Mouse (Mus musculus) lung, adult 2 months (tissue): ENCODE measurements at regions not wholly inside any gene's neighbourhood (a gene's known extent, or its start where the extent isn't known, plus 50 kb on each side); places are given as distances from the start of the nearest gene placed in this dataset.
"Not testable (repeated sequence)": the region's sequence is repeated elsewhere in the genome, so short reads cannot be mapped to it uniquely, and the experiment has no call there.

Experiments used
- DNase-seq: peaks from one replicate; pipeline ENCODE4 v3.0.0; 2022
- H3K4me1 ChIP-seq: fragments of 200-500 bp; 2 replicates; pipeline ENCODE4 v1.6.1; 2011; ENCODE audit warnings: low read length; ENCODE audit not compliant: control insufficient read depth, insufficient read depth
- H3K4me3 ChIP-seq: fragments of 200-500 bp; replicated peaks from 2 replicates; pipeline ENCODE3; 2011; ENCODE audit warnings: low read depth, mild to moderate bottlenecking, control low read depth, low read length; ENCODE audit errors: extremely low read depth
- CTCF ChIP-seq: fragments of 200-500 bp; IDR thresholded peaks from 2 replicates; pipeline ENCODE4 v1.5.1; 2011; ENCODE audit warnings: mild to moderate bottlenecking, low read length, control low read depth; ENCODE audit not compliant: insufficient read depth
- POLR2A ChIP-seq: fragments of 200-500 bp; IDR thresholded peaks from 2 replicates; pipeline ENCODE4 v1.6.1; 2011; ENCODE audit warnings: low read depth, mild to moderate bottlenecking, control low read depth, low read length, borderline replicate concordance; ENCODE audit errors: extremely low read depth
- whole genome bisulfite sequencing: fragments of 180-500 bp; shearing (Covaris S2); methylation state at CpG from one replicate; pipeline ENCODE4 v1.1.7; 2018; 5-methylcytosine and 5-hydroxymethylcytosine counted together

DNA sequence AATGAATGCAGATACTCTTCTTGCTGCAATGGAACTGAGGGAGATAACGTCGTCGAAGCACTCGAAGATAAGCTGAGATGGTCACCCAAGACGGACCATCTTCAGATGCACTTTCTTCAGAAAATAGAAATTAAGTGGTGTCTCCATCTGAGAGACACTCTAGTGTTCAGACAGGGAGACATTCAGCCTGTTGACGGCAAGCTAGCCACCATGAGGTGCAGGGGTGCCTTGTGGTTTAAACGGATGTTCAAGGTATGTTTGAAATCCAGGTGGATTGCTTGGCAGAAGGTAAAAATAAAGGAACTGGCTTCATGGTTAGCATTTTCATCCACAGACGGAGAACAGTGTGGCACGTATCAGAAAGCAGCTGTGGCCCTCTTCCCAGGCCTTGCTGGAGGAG lies 224.0 kb downstream of the Dact1 start:
- 90% methylated on average over 9 of the region's 9 CpGs for WGBS
- Histone ChIP-seq H3K4me1 (no peaks in the 10 kb centered on the region), H3K4me3 (no peak overlapping the region)
- no peak for DNase-seq
- no peak for TF ChIP-seq CTCF
- TF ChIP-seq POLR2A = no peak

DNA sequence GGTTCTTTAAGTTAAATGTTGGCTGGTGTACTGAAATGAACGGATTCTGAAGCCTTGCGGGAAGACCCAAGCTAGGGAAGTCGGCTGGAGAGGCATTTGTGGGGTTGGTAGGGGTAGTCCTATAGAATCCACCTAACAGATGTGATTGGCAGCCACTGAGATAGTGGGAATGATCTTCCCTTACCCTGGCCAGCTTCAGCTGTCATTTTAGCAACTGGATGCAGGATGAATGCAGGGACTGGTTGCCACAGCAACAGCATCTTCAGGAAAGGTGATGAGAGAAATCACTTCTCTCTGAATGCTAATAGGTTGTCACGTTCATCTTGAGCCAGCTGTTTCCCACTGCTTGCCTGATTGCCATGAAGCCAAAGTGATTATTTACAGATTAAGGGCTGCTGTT lies 224.5 kb downstream of the Dact1 start:
- no peak for DNase-seq
- TF ChIP-seq CTCF (no peak), POLR2A (no peak)
- Histone ChIP-seq H3K4me3 (no peak overlapping the region), H3K4me1 (no peaks in the 10 kb centered on the region)
- WGBS = 77% methylated on average over 4 of the region's 4 CpGs

DNA sequence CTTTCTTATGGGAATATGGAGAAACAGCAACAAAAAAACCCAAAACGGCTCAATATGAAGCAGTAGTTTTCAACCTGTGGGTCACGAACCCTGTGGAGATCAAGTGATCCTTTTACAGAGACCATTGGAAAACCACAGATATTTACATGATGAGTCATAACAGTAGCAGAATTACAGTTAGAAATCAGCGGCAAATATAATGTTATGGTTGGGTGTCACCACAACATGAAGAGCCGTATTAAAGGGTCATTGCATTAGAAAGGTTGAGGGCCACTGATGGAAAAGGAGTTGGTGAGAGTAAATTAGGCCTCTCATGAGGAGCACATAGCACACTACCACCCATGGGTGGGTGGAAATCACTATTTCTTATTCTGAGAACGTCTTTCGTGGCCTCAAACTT lies 225.6 kb downstream of the Dact1 start:
- Histone ChIP-seq H3K4me1 (no peaks in the 10 kb centered on the region), H3K4me3 (no peak overlapping the region)
- DNase-seq = no peak
- TF ChIP-seq POLR2A = no peak
- no peak for TF ChIP-seq CTCF
- 92% methylated on average over 6 of the region's 6 CpGs for WGBS

DNA sequence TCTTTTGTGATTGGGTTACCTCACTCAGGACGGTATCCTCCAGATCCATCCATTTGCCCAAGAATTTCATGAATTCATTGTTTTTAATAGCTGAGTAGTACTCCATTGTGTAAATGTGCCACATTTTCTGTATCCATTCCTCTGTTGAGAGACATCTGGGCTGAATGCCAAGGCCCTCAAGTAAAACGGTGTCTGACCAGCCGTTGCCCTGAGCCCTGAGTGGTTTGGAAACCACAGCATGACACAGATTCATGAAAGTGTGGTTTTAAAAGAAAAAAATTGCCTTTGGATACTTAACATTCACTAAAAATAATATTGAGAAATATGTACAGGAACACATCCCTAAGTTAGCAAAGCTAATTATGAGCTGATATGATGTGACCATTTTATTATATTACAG lies 226.1 kb downstream of the Dact1 start:
- H3K4me1 ChIP-seq, H3K4me3 ChIP-seq: not testable (repeated sequence)
- 40% methylated on average over 3 of the region's 3 CpGs for WGBS

GRCm38 (mm10) chr12:71538691-71539090 lies 229.0 kb downstream of the Dact1 start:
- DNase-seq = no peak
- 59% methylated on average over 7 of the region's 7 CpGs for WGBS
- Histone ChIP-seq H3K4me1 (no peaks in the 10 kb centered on the region), H3K4me3 (no peak overlapping the region)
- TF ChIP-seq CTCF = no peak

More for the DNA sequence above, 226.1 kb downstream of the Dact1 start:
- DNase-seq = not testable (repeated sequence)

- H3K4me1 ChIP-seq = no peaks in the 10 kb centered on the region
- WGBS = 85% methylated on average over 11 of the region's 11 CpGs
- no peak overlapping the region for H3K4me3 ChIP-seq
- TF ChIP-seq CTCF (no peak), POLR2A (no peak)
- no peak for DNase-seq
Observed at GRCm38 (mm10) chr12:71540279-71540678, 230.6 kb downstream of the Dact1 start.

- no peak for TF ChIP-seq POLR2A
- Histone ChIP-seq H3K4me1 (no peaks in the 10 kb centered on the region), H3K4me3 (no peak overlapping the region)
- no peak for DNase-seq
- 52% methylated on average over 2 of the region's 2 CpGs for WGBS
Observed at GRCm38 (mm10) chr12:71541961-71542360, 232.3 kb downstream of the Dact1 start.

DNA sequence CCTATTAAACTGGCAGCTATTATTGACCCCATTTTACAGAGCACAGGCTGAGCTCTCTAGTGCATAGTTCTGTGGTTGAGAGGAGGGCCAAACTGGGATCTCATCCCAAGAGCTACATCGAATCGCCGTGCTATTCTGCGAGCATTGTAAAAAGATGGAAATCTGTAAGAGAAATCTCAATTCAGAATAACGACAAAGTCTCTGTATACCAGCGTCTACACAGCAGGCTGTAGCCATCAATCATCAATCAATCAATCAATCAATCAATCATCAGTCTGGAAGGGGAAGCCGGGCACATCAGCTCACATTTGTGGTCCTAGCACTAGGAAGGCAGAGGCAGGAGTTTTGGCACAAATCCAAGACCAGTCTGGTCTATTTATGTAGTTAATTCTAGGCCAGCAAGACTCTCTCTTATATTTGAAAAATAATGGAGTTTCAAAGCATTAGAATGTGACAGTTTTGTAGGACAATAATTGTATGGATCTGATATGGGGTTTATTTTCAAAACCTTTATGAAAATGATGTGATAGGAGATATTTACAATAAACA lies 234.0 kb downstream of the Dact1 start:
- DNase-seq = no peak
- no peak for TF ChIP-seq POLR2A
- no peak for TF ChIP-seq CTCF
- Histone ChIP-seq H3K4me1 (no peaks in the 10 kb centered on the region), H3K4me3 (no peak overlapping the region)
- 62% methylated on average over 7 of the region's 7 CpGs for WGBS

- Histone ChIP-seq H3K4me3 (no peak overlapping the region), H3K4me1 (no peaks in the 10 kb centered on the region)
- 49% methylated on average over 8 of the region's 8 CpGs for WGBS
- no peak for DNase-seq
- TF ChIP-seq CTCF (no peak), POLR2A (no peak)
Observed at GRCm38 (mm10) chr12:71544401-71545159, 234.9 kb downstream of the Dact1 start.

GRCm38 (mm10) chr12:71546523-71547265 lies 237.0 kb downstream of the Dact1 start:
- Histone ChIP-seq H3K4me1 (no peaks in the 10 kb centered on the region), H3K4me3 (no peak overlapping the region)
- TF ChIP-seq CTCF (no peak), POLR2A (no peak)
- WGBS = 78% methylated on average over 9 of the region's 9 CpGs
- no peak for DNase-seq
